Mouse (Mus musculus) olfactory bulb, adult 2 months (tissue): ENCODE data around the gene Olfr722. TPM values are rescaled to one million over a fixed set of nuclear protein-coding genes. Genes with fewer than 3 reads are reported as not detected.
"Not testable (repeated sequence)": the region's sequence is repeated elsewhere in the genome, so short reads cannot be mapped to it uniquely, and the experiment has no call there.

Experiments used
- H3K27ac ChIP-seq: fragments of 200-500 bp; 2 replicates; pipeline ENCODE4 v1.5.1; 2012; ENCODE audit warnings: low read depth, low read length; ENCODE audit not compliant: insufficient read depth
- H3K4me1 ChIP-seq: fragments of 200-500 bp; 2 replicates; pipeline ENCODE4 v1.6.1; 2012; ENCODE audit warnings: low read length; ENCODE audit not compliant: control insufficient read depth, insufficient read depth
- H3K4me3 ChIP-seq: fragments of 200-500 bp; 2 replicates; pipeline ENCODE4 v1.5.1; 2012; ENCODE audit warnings: mild to moderate bottlenecking, low read depth, low read length, moderate library complexity; ENCODE audit not compliant: insufficient read depth
- CTCF ChIP-seq: fragments of 200-500 bp; IDR thresholded peaks from 2 replicates; pipeline ENCODE4 v1.5.1; 2012; ENCODE audit warnings: low read depth, mild to moderate bottlenecking, low read length, moderate library complexity; ENCODE audit not compliant: insufficient read depth
- POLR2A ChIP-seq: fragments of 200-500 bp; IDR thresholded peaks from 2 replicates; pipeline ENCODE4 v1.6.1; 2012; ENCODE audit warnings: mild to moderate bottlenecking, low read depth, low read length, moderate library complexity; ENCODE audit not compliant: insufficient read depth
- polyA plus RNA-seq: library from polyadenylated mRNA; stranded (reverse); fragments of >200 nt; gene quantifications from 2 replicates; pipeline ENCODE4 v1.2.4, GENCODE M21; 2012; ENCODE audit warnings: low replicate concordance; ENCODE audit not compliant: missing spikeins, insufficient read depth, insufficient read length

The Olfr722 gene
- polyA plus RNA-seq, result not detected in 2 replicates

- H3K4me1 ChIP-seq, result no peaks in the 10 kb centered on the region
- no peak within 1 kb of the TSS for H3K4me3 ChIP-seq
- TF ChIP-seq CTCF (no peak), POLR2A (no peak)
- no peak within 1 kb of the TSS for H3K27ac ChIP-seq
Measured at GRCm38 (mm10) chr14:49901899-49902298, at the start of gene Olfr722. TSS of gene Olfr722 (minus strand) at chr14:49901999.

GRCm38 (mm10) chr14:49931687-49932086 is 29.9 kb upstream of the Olfr722 start, which contains the start of gene Olfr723:
TSS of gene Olfr723 (minus strand) at chr14:49931787.
- H3K4me3 ChIP-seq, H3K4me1 ChIP-seq, H3K27ac ChIP-seq: not testable (repeated sequence)

DNA sequence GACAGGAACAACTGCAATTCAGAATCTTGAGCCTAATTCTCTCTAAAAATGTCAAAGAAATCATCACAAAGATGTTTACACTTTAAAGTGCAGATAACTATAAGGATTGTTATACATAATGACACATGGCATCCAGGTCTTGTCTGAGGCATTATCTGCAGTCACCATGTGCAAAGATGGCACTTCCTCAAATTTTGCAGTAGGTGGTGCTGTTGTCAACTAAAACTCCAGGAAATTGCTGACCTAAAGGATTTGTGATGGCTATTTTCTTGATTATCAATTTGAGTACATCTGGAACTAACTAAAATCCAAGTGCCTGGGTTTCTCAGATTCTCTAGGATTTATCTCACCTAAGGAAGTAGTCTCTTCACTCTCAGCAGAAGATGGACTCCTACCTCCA is 41.4 kb downstream of the Olfr722 start:
- Histone ChIP-seq H3K4me1 (no peaks in the 10 kb centered on the region), H3K27ac (no peak overlapping the region), H3K4me3 (no peak overlapping the region)
- TF ChIP-seq POLR2A (no peak), CTCF (no peak)

Other genes with a start within 250 kb of the Olfr722 start
- gene Armh4, start 118.6 kb downstream of the Olfr722 start, polyA plus RNA-seq, result 34.3 TPM in 1 of 2 replicates, not detected in the other
- gene Olfr723, start 29.8 kb upstream of the Olfr722 start, polyA plus RNA-seq, result not detected in 2 replicates
- gene Olfr724, start 61.3 kb upstream of the Olfr722 start, polyA plus RNA-seq, result not detected in 2 replicates
- not detected in 2 replicates for gene Olfr725, start 138.4 kb upstream of the Olfr722 start, polyA plus RNA-seq
- gene Olfr726, start 189.0 kb upstream of the Olfr722 start, polyA plus RNA-seq, result not detected in 2 replicates
- gene Olfr727, start 221.2 kb upstream of the Olfr722 start, polyA plus RNA-seq, result not detected in 2 replicates
- gene Olfr728, start 240.7 kb upstream of the Olfr722 start, polyA plus RNA-seq, result not detected in 2 replicates